Mouse (Mus musculus) v-Abl transformed pro-B cells (cell line): ENCODE results near the gene Gm6812.
"Not testable (repeated sequence)": the region's sequence is repeated elsewhere in the genome, so short reads cannot be mapped to it uniquely, and the experiment has no call there.

Experiments
- in situ Hi-C, 2 experiments: fragments of 400-800 bp; cut with MboI; formaldehyde crosslinking; loops; one replicate each; pipeline ENCODE4 v1.15.1; 2025; ENCODE audit not compliant: unreplicated experiment in 2 of 2

Gm6812 gene

GRCm38 (mm10) chrX:68892953-68893352 lies at the start of gene Gm6812:
Gene Gm6812, minus strand, starts transcription at chrX:68893053.
- in situ Hi-C loops: not testable (repeated sequence)

GRCm38 (mm10) chrX:68865145-68865544 lies 27.7 kb downstream of the Gm6812 start:
- in situ Hi-C loops: no loop called here
